Mouse (Mus musculus): ENCODE measurements around the gene Cdhr2. TPM values are rescaled to one million over a fixed set of nuclear protein-coding genes. Genes with fewer than 3 reads are reported as not detected.

Gene Cdhr2
- polyA plus RNA-seq, 1 experiment = 0.01 TPM

GRCm38 (mm10) chr13:54737488-54738212, 36.4 kb downstream of the Cdhr2 start:
- H3K4me3 ChIP-seq (ENCODE audit: insufficient read depth, poor library complexity, severe bottlenecking) = no peak overlapping the region

GRCm38 (mm10) chr13:54738213-54738601, 36.9 kb downstream of the Cdhr2 start:
- Histone ChIP-seq H3ac (ENCODE audit: control insufficient read depth, insufficient read length, low read depth) (no peak overlapping the region), H3K36me3 (ENCODE audit: control insufficient read depth, insufficient read depth) (no peaks in the 10 kb centered on the region), H3K79me3 (ENCODE audit: low read depth) (no peaks in the 10 kb centered on the region), H3K4me3 (ENCODE audit: insufficient read depth, poor library complexity, severe bottlenecking) (no peak overlapping the region), H3K27me3 (ENCODE audit: control insufficient read depth, insufficient read depth, insufficient read length) (peaks cover 76% of the 10 kb centered on the region), H3K79me2 (ENCODE audit: control insufficient read depth, insufficient read depth) (no peaks in the 10 kb centered on the region)
- TF ChIP-seq MYOG (IDR thresholded peaks at IDR 0.05; ENCODE audit: control insufficient read depth, extremely low read depth, insufficient read length) (no peak), MAX (IDR thresholded peaks at IDR 0.05) (no peak), CEBPB (IDR thresholded peaks at IDR 0.05; ENCODE audit: low read depth) (no peak), FOSL1 (IDR thresholded peaks at IDR 0.05; ENCODE audit: insufficient read depth, low read length, poor library complexity, severe bottlenecking) (no peak), MYOD1 (IDR thresholded peaks at IDR 0.05; ENCODE audit: control insufficient read depth, insufficient read length, low read depth) (no peak), USF1 (IDR thresholded peaks at IDR 0.05; ENCODE audit: low read depth) (no peak), CTCF (IDR thresholded peaks at IDR 0.05; ENCODE audit: control insufficient read depth, insufficient read depth, insufficient read length) (no peak)

More at GRCm38 (mm10) chr13:54737488-54738212, 36.4 kb downstream of the Cdhr2 start:
- Histone ChIP-seq H3ac (ENCODE audit: control insufficient read depth, insufficient read length, low read depth) (no peak overlapping the region), H3K79me3 (ENCODE audit: low read depth) (no peaks in the 10 kb centered on the region), H3K36me3 (ENCODE audit: control insufficient read depth, insufficient read depth) (no peaks in the 10 kb centered on the region), H3K27me3 (ENCODE audit: control insufficient read depth, insufficient read depth, insufficient read length) (peaks cover 76% of the 10 kb centered on the region), H3K79me2 (ENCODE audit: control insufficient read depth, insufficient read depth) (no peaks in the 10 kb centered on the region)
- no peak for TF ChIP-seq MYOD1 (IDR thresholded peaks at IDR 0.05; ENCODE audit: control insufficient read depth, insufficient read length, low read depth)
- no peak for TF ChIP-seq CEBPB (IDR thresholded peaks at IDR 0.05; ENCODE audit: low read depth)
- no peak for TF ChIP-seq USF1 (IDR thresholded peaks at IDR 0.05; ENCODE audit: low read depth)
- no peak for TF ChIP-seq MAX (IDR thresholded peaks at IDR 0.05)
- TF ChIP-seq MYOG (IDR thresholded peaks at IDR 0.05; ENCODE audit: control insufficient read depth, extremely low read depth, insufficient read length) = no peak
- TF ChIP-seq CTCF (IDR thresholded peaks at IDR 0.05; ENCODE audit: control insufficient read depth, insufficient read depth, insufficient read length) = no peak
- TF ChIP-seq FOSL1 (IDR thresholded peaks at IDR 0.05; ENCODE audit: insufficient read depth, low read length, poor library complexity, severe bottlenecking) = no peak

GRCm38 (mm10) chr13:54746110-54746509, 44.8 kb downstream of the Cdhr2 start:
- Histone ChIP-seq H3K4me3 (ENCODE audit: insufficient read depth, poor library complexity, severe bottlenecking) (no peak overlapping the region), H3K79me2 (ENCODE audit: control insufficient read depth, insufficient read depth) (no peaks in the 10 kb centered on the region), H3K79me3 (ENCODE audit: low read depth) (no peaks in the 10 kb centered on the region), H3K27me3 (ENCODE audit: control insufficient read depth, insufficient read depth, insufficient read length) (peaks cover 53% of the 10 kb centered on the region), H3K36me3 (ENCODE audit: control insufficient read depth, insufficient read depth) (no peaks in the 10 kb centered on the region), H3ac (ENCODE audit: control insufficient read depth, insufficient read length, low read depth) (no peak overlapping the region)
- TF ChIP-seq MYOG (IDR thresholded peaks at IDR 0.05; ENCODE audit: control insufficient read depth, extremely low read depth, insufficient read length) (no peak), FOSL1 (IDR thresholded peaks at IDR 0.05; ENCODE audit: insufficient read depth, low read length, poor library complexity, severe bottlenecking) (no peak), MYOD1 (IDR thresholded peaks at IDR 0.05; ENCODE audit: control insufficient read depth, insufficient read length, low read depth) (no peak), CEBPB (IDR thresholded peaks at IDR 0.05; ENCODE audit: low read depth) (no peak), USF1 (IDR thresholded peaks at IDR 0.05; ENCODE audit: low read depth) (no peak), CTCF (IDR thresholded peaks at IDR 0.05; ENCODE audit: control insufficient read depth, insufficient read depth, insufficient read length) (no peak), MAX (IDR thresholded peaks at IDR 0.05) (no peak)

- TF ChIP-seq USF1 (IDR thresholded peaks at IDR 0.05; ENCODE audit: low read depth) = no peak
- TF ChIP-seq MAX (IDR thresholded peaks at IDR 0.05) = no peak
- no peak for TF ChIP-seq MYOD1 (IDR thresholded peaks at IDR 0.05; ENCODE audit: control insufficient read depth, insufficient read length, low read depth)
- TF ChIP-seq CTCF (IDR thresholded peaks at IDR 0.05; ENCODE audit: control insufficient read depth, insufficient read depth, insufficient read length) = no peak
- no peak for TF ChIP-seq FOSL1 (IDR thresholded peaks at IDR 0.05; ENCODE audit: insufficient read depth, low read length, poor library complexity, severe bottlenecking)
- no peak for TF ChIP-seq MYOG (IDR thresholded peaks at IDR 0.05; ENCODE audit: control insufficient read depth, extremely low read depth, insufficient read length)
- no peak for TF ChIP-seq CEBPB (IDR thresholded peaks at IDR 0.05; ENCODE audit: low read depth)
- Histone ChIP-seq H3ac (ENCODE audit: control insufficient read depth, insufficient read length, low read depth) (no peak overlapping the region), H3K36me3 (ENCODE audit: control insufficient read depth, insufficient read depth) (no peaks in the 10 kb centered on the region), H3K79me3 (ENCODE audit: low read depth) (no peaks in the 10 kb centered on the region), H3K4me3 (ENCODE audit: insufficient read depth, poor library complexity, severe bottlenecking) (no peak overlapping the region), H3K27me3 (ENCODE audit: control insufficient read depth, insufficient read depth, insufficient read length) (peaks cover 48% of the 10 kb centered on the region), H3K79me2 (ENCODE audit: control insufficient read depth, insufficient read depth) (no peaks in the 10 kb centered on the region)
These were observed 45.6 kb downstream of the Cdhr2 start for GRCm38 (mm10) chr13:54746896-54747295.

GRCm38 (mm10) chr13:54748190-54748589, 46.9 kb downstream of the Cdhr2 start:
- H3K79me3 ChIP-seq (ENCODE audit: low read depth) = no peaks in the 10 kb centered on the region
- peaks cover 38% of the 10 kb centered on the region for H3K27me3 ChIP-seq (ENCODE audit: control insufficient read depth, insufficient read depth, insufficient read length)
- no peak overlapping the region for H3K4me3 ChIP-seq (ENCODE audit: insufficient read depth, poor library complexity, severe bottlenecking)
- H3K79me2 ChIP-seq (ENCODE audit: control insufficient read depth, insufficient read depth) = no peaks in the 10 kb centered on the region
- TF ChIP-seq CTCF (IDR thresholded peaks at IDR 0.05; ENCODE audit: control insufficient read depth, insufficient read depth, insufficient read length) (no peak), MYOD1 (IDR thresholded peaks at IDR 0.05; ENCODE audit: control insufficient read depth, insufficient read length, low read depth) (no peak), USF1 (IDR thresholded peaks at IDR 0.05; ENCODE audit: low read depth) (no peak), MYOG (IDR thresholded peaks at IDR 0.05; ENCODE audit: control insufficient read depth, extremely low read depth, insufficient read length) (no peak), MAX (IDR thresholded peaks at IDR 0.05) (no peak), CEBPB (IDR thresholded peaks at IDR 0.05; ENCODE audit: low read depth) (no peak), FOSL1 (IDR thresholded peaks at IDR 0.05; ENCODE audit: insufficient read depth, low read length, poor library complexity, severe bottlenecking) (no peak)
- H3K36me3 ChIP-seq (ENCODE audit: control insufficient read depth, insufficient read depth) = no peaks in the 10 kb centered on the region
- no peak overlapping the region for H3ac ChIP-seq (ENCODE audit: control insufficient read depth, insufficient read length, low read depth)
